Mouse (Mus musculus) ES-Bruce4 (cell line): ENCODE data around the gene Trim67.

Source experiments
- EP300 ChIP-seq: IDR thresholded peaks from 2 replicates; pipeline ENCODE4 v1.6.1; 2011; ENCODE audit warnings: low read depth, low read length; ENCODE audit not compliant: insufficient read depth
- POLR2A ChIP-seq: IDR thresholded peaks from one replicate; pipeline ENCODE4 v1.8.1; 2011; ENCODE audit warnings: low read length; ENCODE audit not compliant: insufficient read depth

DNA sequence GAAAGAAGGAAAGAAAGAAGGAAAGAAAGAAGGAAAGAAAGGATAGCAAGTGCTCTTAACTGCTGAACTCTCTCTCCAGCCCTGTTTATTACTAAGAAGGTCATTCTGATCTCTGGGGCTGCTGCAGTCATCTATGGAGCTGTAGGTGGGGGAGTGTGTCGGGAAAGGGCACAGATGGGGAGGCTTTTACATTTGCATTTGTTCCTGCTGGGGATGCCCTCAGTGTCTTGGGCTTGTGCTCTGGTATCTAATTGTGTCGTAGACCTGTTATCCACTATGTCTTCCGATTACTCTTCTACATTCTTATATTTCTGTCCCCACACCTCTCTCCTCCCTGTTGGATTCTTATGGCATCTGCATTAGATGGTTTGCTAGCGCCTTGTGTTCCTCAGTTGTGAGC, 13.1 kb downstream of the Trim67 start:
- TF ChIP-seq POLR2A = no peak
- TF ChIP-seq EP300 = no peak
